29 mouse cellular contexts compared by ENCODE assay signal in the genomic region with DNA sequence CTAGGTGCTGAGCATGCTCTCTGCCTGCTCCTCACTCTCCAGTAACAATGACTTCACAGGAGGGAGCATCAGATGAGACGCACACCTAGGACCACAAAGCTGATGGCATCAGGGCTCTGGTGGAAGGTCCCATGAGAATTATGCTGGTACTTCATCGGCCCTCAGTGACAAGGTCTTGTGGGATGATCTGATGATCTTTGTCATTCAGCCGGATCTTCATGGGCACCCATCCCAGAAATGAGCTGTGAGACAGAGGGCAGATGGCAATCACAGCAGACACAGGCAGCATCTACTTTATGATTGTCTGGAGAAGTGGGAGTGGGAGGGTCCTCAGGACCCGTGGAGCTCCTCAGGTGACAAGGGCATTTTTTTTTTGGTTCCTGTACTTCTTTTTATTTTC.
DNase-seq lines count a peak whose midpoint lies in the region; ATAC-seq and TF ChIP-seq lines count a peak whose summit lies in the region.
"Had no signal": no experiment of that assay in that cellular context is flagged by ENCODE, and none has a peak within 500 bp of the region (broad histone marks: within the 10 kb centered on the region; RNA-seq: fewer than 3 reads in every experiment).

No protein-coding gene starts in this region.

- no peak overlapping the region for H3K27ac ChIP-seq in hindbrain, postnatal 0 days
- no peak overlapping the region for H3K27ac ChIP-seq in hindbrain, embryonic 10.5 days
- H3K27ac ChIP-seq: forebrain, embryonic 13.5 days; hindbrain, embryonic 14.5 days; liver, embryonic 14.5 days; midbrain, embryonic 12.5 days had no signal

- no peak for ATAC-seq in hindbrain, postnatal 0 days
- ATAC-seq: forebrain, embryonic 13.5 days; inflammation-experienced regulatory T-cells, adult 6 months; Patski had no signal

- no peaks in the 10 kb centered on the region for H3K36me3 ChIP-seq in hindbrain, postnatal 0 days (ENCODE audit: insufficient read depth, low read length)
- H3K36me3 ChIP-seq in hindbrain, embryonic 10.5 days = no peaks in the 10 kb centered on the region
- H3K36me3 ChIP-seq: midbrain, embryonic 12.5 days had no signal

- no peak for TF ChIP-seq CTCF in hindbrain, postnatal 0 days (IDR thresholded peaks at IDR 0.05; ENCODE audit: low read depth)

- H3K4me3 ChIP-seq in hindbrain, postnatal 0 days (ENCODE audit: low read length) = no peak overlapping the region
- H3K4me3 ChIP-seq in hindbrain, embryonic 10.5 days = no peak overlapping the region
- H3K4me3 ChIP-seq: forebrain, embryonic 13.5 days; megakaryocyte, embryonic 14.5 days; midbrain, embryonic 12.5 days had no signal

- no peak overlapping the region for H3K4me2 ChIP-seq in hindbrain, postnatal 0 days (ENCODE audit: low read depth, low read length)
- H3K4me2 ChIP-seq: forebrain, embryonic 13.5 days; heart, embryonic 11.5 days; hindbrain, embryonic 14.5 days; lung, embryonic 14.5 days; midbrain, embryonic 12.5 days had no signal

- H3K9ac ChIP-seq in hindbrain, postnatal 0 days (replicated peaks; ENCODE audit: low read length) = no peak overlapping the region
- H3K9ac ChIP-seq: forebrain, embryonic 13.5 days; hindbrain, embryonic 14.5 days; liver, embryonic 14.5 days; lung, embryonic 14.5 days; midbrain, embryonic 12.5 days had no signal

- H3K9me3 ChIP-seq in hindbrain, postnatal 0 days (ENCODE audit: low read length) = no peaks in the 10 kb centered on the region
- no peaks in the 10 kb centered on the region for H3K9me3 ChIP-seq in hindbrain, embryonic 10.5 days
- H3K9me3 ChIP-seq: forebrain, embryonic 13.5 days; midbrain, embryonic 12.5 days had no signal

- H3K27me3 ChIP-seq in hindbrain, postnatal 0 days (ENCODE audit: insufficient read depth, low read length) = no peaks in the 10 kb centered on the region
- H3K27me3 ChIP-seq in hindbrain, embryonic 10.5 days (ENCODE audit: insufficient read depth, poor library complexity, severe bottlenecking) = no peaks in the 10 kb centered on the region
- H3K27me3 ChIP-seq: CH12.LX; forebrain, embryonic 13.5 days; midbrain, embryonic 12.5 days; Patski had no signal

- no peaks in the 10 kb centered on the region for H3K4me1 ChIP-seq in hindbrain, postnatal 0 days (ENCODE audit: insufficient read depth, low read length)
- H3K4me1 ChIP-seq in hindbrain, embryonic 10.5 days (replicated peaks) = peaks cover 13% of the 10 kb centered on the region; the same call in 1 of the 2 replicates
- H3K4me1 ChIP-seq: forebrain, embryonic 13.5 days; megakaryocyte, embryonic 14.5 days; midbrain, embryonic 12.5 days had no signal

- WGBS in hindbrain, postnatal 0 days = 58% methylated on average over 4 of the region's 4 CpGs
- WGBS in hindbrain, embryonic 10.5 days = 79% methylated on average over 4 of the region's 4 CpGs

- DNase-seq in adrenal gland, adult (ENCODE audit: inconsistent age in 2 of 2, low spot score in 1 of 2) = peak; percentile 35 to 71
- DNase-seq in adrenal gland, adult 8-10 months = no peak
- DNase-seq in cerebellum, postnatal 14 days = peak; percentile 66 to 69
- DNase-seq in cerebellum, adult 8-10 months = no peak
- DNase-seq in hindbrain, postnatal 0 days (ENCODE audit: low spot score) = peak; percentile 27
- DNase-seq in hindbrain, embryonic 10.5 days (ENCODE audit: low spot score) = no peak
- peak; percentile 32 for DNase-seq in lung, postnatal 36 days
- DNase-seq in lung, postnatal 25 days (ENCODE audit: low spot score) = no peak
- DNase-seq: cerebellum, adult 9-11 months; gastrocnemius, postnatal 25 days; heart, adult 11 months; heart, postnatal 4 days; kidney, adult 9 months; kidney, postnatal 10 days; layer of hippocampus, postnatal 36 days; liver; lung, embryonic 14.5 days; lung, postnatal 4 days; retina, postnatal 1 day; right cerebral cortex, postnatal 14 days had no signal

Comparison
In these comparisons a context has a peak if more than half of its experiments do, and no peak if none do; other contexts are left out.
1. DNase-seq: peak in adrenal gland, adult (2 of 2), cerebellum, postnatal 14 days (2 of 2), hindbrain, postnatal 0 days (single experiment) and lung, postnatal 36 days (single experiment); none in adrenal gland, adult 8-10 months (single experiment), cerebellum, adult 8-10 months (single experiment), hindbrain, embryonic 10.5 days (single experiment) and lung, postnatal 25 days (single experiment).